Mouse (Mus musculus): ENCODE measurements around the gene Fndc3b. TPM values are rescaled to one million over a fixed set of nuclear protein-coding genes. Genes with fewer than 3 reads are reported as not detected.

Fndc3b gene
- polyA plus RNA-seq, 1 experiment, result 5.0 TPM

GRCm38 (mm10) chr3:27622451-27622850, 88.7 kb downstream of the Fndc3b start:
- no peaks in the 10 kb centered on the region for H3K27me3 ChIP-seq (ENCODE audit: control insufficient read depth, insufficient read depth, low read length)
- no peaks in the 10 kb centered on the region for H3K36me3 ChIP-seq (ENCODE audit: control insufficient read depth, insufficient read depth, low read length)
- no peaks in the 10 kb centered on the region; the same call in 1 of the 2 replicates for H3K4me1 ChIP-seq (ENCODE audit: control insufficient read depth, insufficient read depth, low read length)
- no peak overlapping the region for H3K27ac ChIP-seq (ENCODE audit: control insufficient read depth, insufficient read depth, low read depth, low read length)
- no peak for TF ChIP-seq CTCF (IDR thresholded peaks at IDR 0.05; ENCODE audit: control insufficient read depth, insufficient read depth, insufficient replicate concordance, low read depth, low read length)
- TF ChIP-seq POLR2A (IDR thresholded peaks at IDR 0.05; ENCODE audit: control insufficient read depth, low read depth, low read length), result no peak
- H3K4me3 ChIP-seq (ENCODE audit: control insufficient read depth, low read depth, low read length), result no peak overlapping the region

GRCm38 (mm10) chr3:27621176-27621575, 89.9 kb downstream of the Fndc3b start:
- H3K4me1 ChIP-seq (ENCODE audit: control insufficient read depth, insufficient read depth, low read length), result no peaks in the 10 kb centered on the region; the same call in 1 of the 2 replicates
- H3K27me3 ChIP-seq (ENCODE audit: control insufficient read depth, insufficient read depth, low read length), result no peaks in the 10 kb centered on the region
- TF ChIP-seq POLR2A (IDR thresholded peaks at IDR 0.05; ENCODE audit: control insufficient read depth, low read depth, low read length) (no peak), CTCF (IDR thresholded peaks at IDR 0.05; ENCODE audit: control insufficient read depth, insufficient read depth, insufficient replicate concordance, low read depth, low read length) (no peak)
- H3K36me3 ChIP-seq (ENCODE audit: control insufficient read depth, insufficient read depth, low read length), result no peaks in the 10 kb centered on the region
- H3K27ac ChIP-seq (ENCODE audit: control insufficient read depth, insufficient read depth, low read depth, low read length), result no peak overlapping the region
- H3K4me3 ChIP-seq (ENCODE audit: control insufficient read depth, low read depth, low read length), result no peak overlapping the region

GRCm38 (mm10) chr3:27617733-27618132, 93.4 kb downstream of the Fndc3b start:
- H3K36me3 ChIP-seq (ENCODE audit: control insufficient read depth, insufficient read depth, low read length), result no peaks in the 10 kb centered on the region
- no peak overlapping the region for H3K4me3 ChIP-seq (ENCODE audit: control insufficient read depth, low read depth, low read length)
- peak overlapping the region; percentile 27 for H3K27ac ChIP-seq (ENCODE audit: control insufficient read depth, insufficient read depth, low read depth, low read length)
- no peaks in the 10 kb centered on the region; the same call in 1 of the 2 replicates for H3K4me1 ChIP-seq (ENCODE audit: control insufficient read depth, insufficient read depth, low read length)
- no peak for TF ChIP-seq POLR2A (IDR thresholded peaks at IDR 0.05; ENCODE audit: control insufficient read depth, low read depth, low read length)
- TF ChIP-seq CTCF (IDR thresholded peaks at IDR 0.05; ENCODE audit: control insufficient read depth, insufficient read depth, insufficient replicate concordance, low read depth, low read length), result no peak
- no peaks in the 10 kb centered on the region for H3K27me3 ChIP-seq (ENCODE audit: control insufficient read depth, insufficient read depth, low read length)

- H3K27ac ChIP-seq (ENCODE audit: control insufficient read depth, insufficient read depth, low read depth, low read length), result peak overlapping the region; percentile 27
- H3K4me1 ChIP-seq (ENCODE audit: control insufficient read depth, insufficient read depth, low read length), result no peaks in the 10 kb centered on the region; the same call in 1 of the 2 replicates
- no peak overlapping the region for H3K4me3 ChIP-seq (ENCODE audit: control insufficient read depth, low read depth, low read length)
- TF ChIP-seq POLR2A (IDR thresholded peaks at IDR 0.05; ENCODE audit: control insufficient read depth, low read depth, low read length) (no peak), CTCF (IDR thresholded peaks at IDR 0.05; ENCODE audit: control insufficient read depth, insufficient read depth, insufficient replicate concordance, low read depth, low read length) (no peak)
- no peaks in the 10 kb centered on the region for H3K27me3 ChIP-seq (ENCODE audit: control insufficient read depth, insufficient read depth, low read length)
- no peaks in the 10 kb centered on the region for H3K36me3 ChIP-seq (ENCODE audit: control insufficient read depth, insufficient read depth, low read length)
Observed at GRCm38 (mm10) chr3:27617237-27617499, 93.9 kb downstream of the Fndc3b start.

GRCm38 (mm10) chr3:27616421-27617236, 94.5 kb downstream of the Fndc3b start:
- no peaks in the 10 kb centered on the region for H3K36me3 ChIP-seq (ENCODE audit: control insufficient read depth, insufficient read depth, low read length)
- no peak overlapping the region for H3K27ac ChIP-seq (ENCODE audit: control insufficient read depth, insufficient read depth, low read depth, low read length)
- TF ChIP-seq POLR2A (IDR thresholded peaks at IDR 0.05; ENCODE audit: control insufficient read depth, low read depth, low read length), result no peak
- no peak for TF ChIP-seq CTCF (IDR thresholded peaks at IDR 0.05; ENCODE audit: control insufficient read depth, insufficient read depth, insufficient replicate concordance, low read depth, low read length)
- H3K4me3 ChIP-seq (ENCODE audit: control insufficient read depth, low read depth, low read length), result no peak overlapping the region
- no peaks in the 10 kb centered on the region for H3K27me3 ChIP-seq (ENCODE audit: control insufficient read depth, insufficient read depth, low read length)
- H3K4me1 ChIP-seq (ENCODE audit: control insufficient read depth, insufficient read depth, low read length), result no peaks in the 10 kb centered on the region; the same call in 1 of the 2 replicates

- Histone ChIP-seq H3K27me3 (ENCODE audit: control insufficient read depth, insufficient read depth, low read length) (no peaks in the 10 kb centered on the region), H3K4me1 (ENCODE audit: control insufficient read depth, insufficient read depth, low read length) (no peaks in the 10 kb centered on the region; the same call in 1 of the 2 replicates), H3K27ac (ENCODE audit: control insufficient read depth, insufficient read depth, low read depth, low read length) (no peak overlapping the region), H3K4me3 (ENCODE audit: control insufficient read depth, low read depth, low read length) (no peak overlapping the region), H3K36me3 (ENCODE audit: control insufficient read depth, insufficient read depth, low read length) (no peaks in the 10 kb centered on the region)
- no peak for TF ChIP-seq CTCF (IDR thresholded peaks at IDR 0.05; ENCODE audit: control insufficient read depth, insufficient read depth, insufficient replicate concordance, low read depth, low read length)
- no peak for TF ChIP-seq POLR2A (IDR thresholded peaks at IDR 0.05; ENCODE audit: control insufficient read depth, low read depth, low read length)
Observed at GRCm38 (mm10) chr3:27615479-27615878, 95.6 kb downstream of the Fndc3b start.

GRCm38 (mm10) chr3:27613828-27614227, 97.3 kb downstream of the Fndc3b start:
- no peak for TF ChIP-seq CTCF (IDR thresholded peaks at IDR 0.05; ENCODE audit: control insufficient read depth, insufficient read depth, insufficient replicate concordance, low read depth, low read length)
- no peaks in the 10 kb centered on the region for H3K36me3 ChIP-seq (ENCODE audit: control insufficient read depth, insufficient read depth, low read length)
- H3K4me3 ChIP-seq (ENCODE audit: control insufficient read depth, low read depth, low read length), result no peak overlapping the region
- H3K4me1 ChIP-seq (ENCODE audit: control insufficient read depth, insufficient read depth, low read length), result no peaks in the 10 kb centered on the region; the same call in 1 of the 2 replicates
- H3K27me3 ChIP-seq (ENCODE audit: control insufficient read depth, insufficient read depth, low read length), result no peaks in the 10 kb centered on the region
- no peak overlapping the region for H3K27ac ChIP-seq (ENCODE audit: control insufficient read depth, insufficient read depth, low read depth, low read length)
